Mouse (Mus musculus) small intestine, adult 2 months (tissue): ENCODE data around the gene Fga. TPM values are rescaled to one million over a fixed set of nuclear protein-coding genes. Genes with fewer than 3 reads are reported as not detected.

Experiments used
- H3K27ac ChIP-seq: fragments of 200-500 bp; 2 replicates; pipeline ENCODE4 v1.5.1; 2012; ENCODE audit warnings: low read depth, low read length, control low read depth, inconsistent platforms; ENCODE audit not compliant: insufficient read depth
- H3K27me3 ChIP-seq: fragments of 200-500 bp; 2 replicates; pipeline ENCODE4 v1.6.1; 2012; ENCODE audit warnings: mild to moderate bottlenecking, moderate library complexity, low read length, inconsistent platforms; ENCODE audit not compliant: control insufficient read depth, insufficient read depth
- H3K36me3 ChIP-seq: fragments of 200-500 bp; 2 replicates; pipeline ENCODE4 v1.6.1; 2012; ENCODE audit warnings: mild to moderate bottlenecking, low read length, control low read depth, inconsistent platforms; ENCODE audit not compliant: control insufficient read depth, insufficient read depth
- H3K4me1 ChIP-seq: fragments of 200-500 bp; 2 replicates; pipeline ENCODE4 v1.6.1; 2012; ENCODE audit warnings: low read length, inconsistent platforms, mixed read lengths; ENCODE audit not compliant: control insufficient read depth, insufficient read depth, insufficient read length
- H3K4me3 ChIP-seq: fragments of 200-500 bp; 2 replicates; pipeline ENCODE4 v1.5.1; 2012; ENCODE audit warnings: low read depth, mild to moderate bottlenecking, control low read depth, inconsistent platforms, low read length, moderate library complexity
- CTCF ChIP-seq: fragments of 200-500 bp; IDR thresholded peaks from 2 replicates; pipeline ENCODE4 v1.5.1; 2012; ENCODE audit warnings: low read depth, mild to moderate bottlenecking, control low read depth, inconsistent platforms, low read length, moderate library complexity, mixed read lengths; ENCODE audit not compliant: insufficient replicate concordance, insufficient read length; ENCODE audit errors: extremely low read depth
- POLR2A ChIP-seq: fragments of 200-500 bp; IDR thresholded peaks from 2 replicates; pipeline ENCODE4 v1.6.1; 2012; ENCODE audit warnings: low read depth, mild to moderate bottlenecking, control low read depth, inconsistent platforms, low read length, moderate library complexity
- WGBS: fragments of 180-500 bp; shearing (Covaris S2); methylation state at CpG from one replicate; pipeline ENCODE4 v1.1.7; 2018; 5-methylcytosine and 5-hydroxymethylcytosine counted together
- polyA plus RNA-seq: library from polyadenylated mRNA; depleted of rRNA; stranded (reverse); fragments of >200 nt; gene quantifications from 2 replicates; pipeline ENCODE4 v1.2.3, GENCODE M21; 2012

Gene Fga
- polyA plus RNA-seq, 1 experiment, result not detected

DNA sequence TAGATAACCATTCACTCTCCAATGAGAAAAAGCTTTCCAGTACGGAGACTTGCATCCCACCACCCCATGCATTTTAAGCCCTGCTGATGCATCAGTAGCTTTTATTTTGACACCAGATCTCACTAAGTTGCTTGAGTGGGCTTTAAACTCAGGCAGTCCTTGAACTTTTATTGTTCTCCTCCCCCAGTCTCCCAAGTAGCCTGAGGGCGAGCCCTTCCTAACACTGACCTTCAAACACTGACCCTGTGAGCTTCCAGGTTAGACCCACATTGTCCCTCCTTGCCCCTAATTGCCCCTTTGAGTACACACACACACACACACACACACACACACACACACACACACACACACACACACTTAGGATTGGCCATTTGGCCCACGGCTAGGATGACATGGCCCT lies 29.2 kb upstream of the Fga start:
- Histone ChIP-seq H3K27me3 (no peaks in the 10 kb centered on the region), H3K4me3 (no peak overlapping the region), H3K27ac (no peak overlapping the region), H3K36me3 (no peaks in the 10 kb centered on the region), H3K4me1 (peaks cover 2% of the 10 kb centered on the region)
- TF ChIP-seq POLR2A, result no peak
- no peak for TF ChIP-seq CTCF
- 83% methylated on average over 3 of the region's 3 CpGs for whole genome bisulfite sequencing

- H3K4me1 ChIP-seq, result peaks cover 2% of the 10 kb centered on the region
- 28% methylated on average over 8 of the region's 8 CpGs for WGBS
- TF ChIP-seq POLR2A (no peak), CTCF (no peak)
Measured at GRCm38 (mm10) chr3:82998772-82999463, 27.0 kb upstream of the Fga start.

GRCm38 (mm10) chr3:82999995-83000394 lies 25.9 kb upstream of the Fga start:
- Histone ChIP-seq H3K27me3 (no peaks in the 10 kb centered on the region), H3K36me3 (no peaks in the 10 kb centered on the region), H3K27ac (no peak overlapping the region), H3K4me1 (peaks cover 2% of the 10 kb centered on the region), H3K4me3 (no peak overlapping the region)
- 57% methylated on average over 9 of the region's 9 CpGs for WGBS
- TF ChIP-seq POLR2A (no peak), CTCF (no peak)

More at GRCm38 (mm10) chr3:82998772-82999463, 27.0 kb upstream of the Fga start:
- no peaks in the 10 kb centered on the region for H3K27me3 ChIP-seq
- no peaks in the 10 kb centered on the region for H3K36me3 ChIP-seq
- no peak overlapping the region for H3K4me3 ChIP-seq
- no peak overlapping the region for H3K27ac ChIP-seq

GRCm38 (mm10) chr3:83002191-83002590 lies 23.7 kb upstream of the Fga start:
- Histone ChIP-seq H3K27me3 (no peaks in the 10 kb centered on the region), H3K4me1 (no peaks in the 10 kb centered on the region), H3K36me3 (no peaks in the 10 kb centered on the region), H3K27ac (no peak overlapping the region), H3K4me3 (no peak overlapping the region)
- WGBS, result 1% methylated on average over 2 of the region's 2 CpGs
- TF ChIP-seq CTCF, result no peak
- TF ChIP-seq POLR2A, result no peak

DNA sequence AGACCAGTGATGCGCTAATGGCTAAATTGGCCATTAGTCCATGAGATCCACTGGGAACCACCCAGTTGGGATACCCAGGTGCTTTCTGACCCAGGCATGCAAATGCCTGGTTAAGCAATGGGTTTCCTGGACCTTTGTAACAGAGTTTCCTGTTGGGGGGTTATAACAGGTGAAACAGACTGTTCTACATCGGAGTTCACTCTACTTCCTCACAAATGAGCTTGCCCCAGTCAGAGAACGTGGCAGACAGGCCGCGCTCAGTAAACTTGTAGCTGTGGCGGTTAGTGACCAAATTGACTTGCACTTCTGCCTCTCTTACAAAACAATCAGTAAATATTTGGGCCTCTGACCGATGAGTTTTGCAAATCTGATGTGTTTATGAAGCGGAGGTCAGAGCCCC lies 22.8 kb upstream of the Fga start:
- TF ChIP-seq CTCF (no peak), POLR2A (no peak)
- Histone ChIP-seq H3K27me3 (no peaks in the 10 kb centered on the region), H3K4me3 (no peak overlapping the region), H3K27ac (no peak overlapping the region), H3K4me1 (no peaks in the 10 kb centered on the region), H3K36me3 (no peaks in the 10 kb centered on the region)
- 81% methylated on average over 8 of the region's 8 CpGs for WGBS

DNA sequence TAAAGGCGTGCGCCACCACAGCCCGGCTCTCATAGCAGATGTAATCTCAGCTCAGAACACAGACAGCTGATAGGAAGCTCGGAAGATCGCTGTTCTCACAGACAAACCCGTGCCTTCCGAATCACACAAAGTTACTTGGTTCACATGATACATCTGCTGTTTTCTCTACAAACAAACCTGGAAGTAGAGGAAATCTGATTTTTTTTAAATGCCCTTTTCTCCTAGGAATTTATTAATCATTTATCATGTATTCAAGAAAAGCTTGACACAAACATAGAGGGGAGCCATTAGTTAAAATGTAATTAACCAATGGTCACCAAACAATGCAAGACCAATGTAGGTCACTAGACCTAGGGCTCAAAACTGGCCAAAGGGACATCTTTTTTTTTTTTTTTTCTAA lies 21.1 kb upstream of the Fga start:
- WGBS, result 88% methylated on average over 7 of the region's 7 CpGs
- no peaks in the 10 kb centered on the region for H3K27me3 ChIP-seq
- H3K4me1 ChIP-seq, result no peaks in the 10 kb centered on the region
- no peak overlapping the region for H3K4me3 ChIP-seq
- no peak overlapping the region for H3K27ac ChIP-seq
- TF ChIP-seq CTCF, result no peak
- no peak for TF ChIP-seq POLR2A
- no peaks in the 10 kb centered on the region for H3K36me3 ChIP-seq

GRCm38 (mm10) chr3:83007557-83007956 lies 18.3 kb upstream of the Fga start, which contains the start of gene Fgg:
TSS of gene Fgg (plus strand) at chr3:83007724.
- Histone ChIP-seq H3K4me3 (no peak within 1 kb of the TSS), H3K4me1 (no peaks in the 10 kb centered on the region), H3K36me3 (no peaks in the 10 kb centered on the region), H3K27ac (no peak within 1 kb of the TSS), H3K27me3 (no peaks in the 10 kb centered on the region)
- WGBS, result 43% methylated on average over 7 of the region's 7 CpGs
- TF ChIP-seq CTCF, result no peak
- TF ChIP-seq POLR2A, result no peak
